Mouse (Mus musculus) mature B cell (primary cell): Measurements from ENCODE around the gene Dpm1.

Source experiments
- in situ Hi-C: fragments of 300-500 bp; cut with MboI; formaldehyde crosslinking; loops from 2 replicates; pipeline ENCODE4 v1.14.3; 2019

The Dpm1 gene

GRCm38 (mm10) chr2:168166750-168167460 lies 63.5 kb downstream of the Dpm1 start:
- in situ Hi-C loops = no loop called here

- in situ Hi-C loops = no loop called here
Measured at GRCm38 (mm10) chr2:168161978-168162377, 68.4 kb downstream of the Dpm1 start.

GRCm38 (mm10) chr2:168161514-168161971 lies 68.8 kb downstream of the Dpm1 start:
- in situ Hi-C loops = no loop called here

- in situ Hi-C loops = no loop called here
Measured at GRCm38 (mm10) chr2:168160370-168160930, 69.9 kb downstream of the Dpm1 start.
